Mouse (Mus musculus): Measurements from ENCODE around the gene Shmt2. TPM values are rescaled to one million over a fixed set of nuclear protein-coding genes. Genes with fewer than 3 reads are reported as not detected.

The Shmt2 gene
- polyA plus RNA-seq, 1 experiment from 2014 or later = 89.6 TPM

DNA sequence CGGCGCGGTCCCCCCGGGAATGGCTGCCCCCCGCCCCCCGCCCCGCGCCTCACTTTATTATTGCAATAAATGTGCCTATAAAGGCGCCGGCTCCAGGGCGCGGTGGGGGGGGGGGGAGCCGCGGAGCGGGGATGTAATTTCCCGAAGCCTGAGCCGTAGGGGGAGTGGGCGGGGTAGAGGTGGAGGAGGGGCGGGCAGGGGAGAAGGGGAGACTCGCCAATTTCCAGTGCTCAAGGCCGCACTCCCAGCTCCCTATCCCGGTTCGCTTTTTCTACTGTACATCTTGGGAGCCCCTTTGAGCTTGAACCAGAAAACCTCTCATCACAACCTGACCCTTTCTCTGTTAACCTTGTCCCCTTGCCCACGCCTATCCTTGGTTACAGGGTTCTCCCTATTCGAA, 8.7 kb upstream of the Shmt2 start:
- 3% methylated on average over 20 of the region's 25 CpGs for WGBS
- ATAC-seq = no peak
- peak overlapping the region; percentile 66; the same call in 1 of the 2 replicates for H3K27ac ChIP-seq

GRCm38 (mm10) chr10:127527481-127527880, 5.2 kb upstream of the Shmt2 start:
- no peaks in the 10 kb centered on the region for H3K9me3 ChIP-seq (replicated peaks)
- no peaks in the 10 kb centered on the region for H3K36me3 ChIP-seq (ENCODE audit: poor library complexity, severe bottlenecking)
- WGBS = 4% methylated on average over 16 of the region's 17 CpGs
- peak overlapping the region; percentile 83 for H3K4me2 ChIP-seq
- peak overlapping the region; percentile 16; the same call in 1 of the 2 replicates for H3K9ac ChIP-seq
- H3K4me1 ChIP-seq = peaks cover 81% of the 10 kb centered on the region
- H3K27me3 ChIP-seq = peaks cover 89% of the 10 kb centered on the region
- peak overlapping the region; percentile 70 for H3K27ac ChIP-seq
- no peak overlapping the region; the same call in 1 of the 2 replicates for H3K4me3 ChIP-seq
- peak; percentile 25 for ATAC-seq

More for the DNA sequence above, 8.7 kb upstream of the Shmt2 start:
- Histone ChIP-seq H3K27me3 (peaks cover 100% of the 10 kb centered on the region), H3K36me3 (ENCODE audit: poor library complexity, severe bottlenecking) (no peaks in the 10 kb centered on the region), H3K9ac (peak overlapping the region; percentile 41), H3K4me3 (peak overlapping the region; percentile 28), H3K9me3 (replicated peaks) (no peaks in the 10 kb centered on the region), H3K4me1 (peaks cover 94% of the 10 kb centered on the region), H3K4me2 (peak overlapping the region; percentile 83)

DNA sequence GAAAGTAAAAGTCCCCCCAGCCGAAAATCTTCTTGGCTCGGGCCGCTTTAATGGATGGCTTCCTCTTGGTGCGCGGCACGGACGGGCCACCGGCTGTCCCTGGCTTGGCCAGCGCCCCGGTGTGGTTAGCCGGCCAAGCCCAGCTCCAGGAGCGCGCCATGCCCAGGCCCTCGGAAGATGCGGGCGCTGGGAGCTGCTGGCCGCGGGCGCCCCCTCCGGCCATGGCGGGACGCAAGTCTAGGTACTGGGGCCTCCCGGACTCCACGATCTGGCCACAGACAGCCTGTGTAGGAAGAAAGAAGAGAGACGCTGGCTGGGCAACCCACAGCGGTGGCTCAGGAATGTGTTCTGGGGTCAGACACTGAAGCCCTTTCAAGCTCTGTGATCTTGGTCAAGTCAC, 4.4 kb upstream of the Shmt2 start:
- peaks cover 81% of the 10 kb centered on the region for H3K27me3 ChIP-seq
- no peak for ATAC-seq
- H3K36me3 ChIP-seq (ENCODE audit: poor library complexity, severe bottlenecking) = no peaks in the 10 kb centered on the region
- 1% methylated on average over 25 of the region's 26 CpGs for WGBS
- peak overlapping the region; percentile 83 for H3K4me2 ChIP-seq
- H3K9ac ChIP-seq = peak overlapping the region; percentile 43
- H3K4me3 ChIP-seq = peak overlapping the region; percentile 20
- no peak overlapping the region for H3K27ac ChIP-seq
- no peaks in the 10 kb centered on the region for H3K9me3 ChIP-seq (replicated peaks)
- peaks cover 78% of the 10 kb centered on the region for H3K4me1 ChIP-seq

DNA sequence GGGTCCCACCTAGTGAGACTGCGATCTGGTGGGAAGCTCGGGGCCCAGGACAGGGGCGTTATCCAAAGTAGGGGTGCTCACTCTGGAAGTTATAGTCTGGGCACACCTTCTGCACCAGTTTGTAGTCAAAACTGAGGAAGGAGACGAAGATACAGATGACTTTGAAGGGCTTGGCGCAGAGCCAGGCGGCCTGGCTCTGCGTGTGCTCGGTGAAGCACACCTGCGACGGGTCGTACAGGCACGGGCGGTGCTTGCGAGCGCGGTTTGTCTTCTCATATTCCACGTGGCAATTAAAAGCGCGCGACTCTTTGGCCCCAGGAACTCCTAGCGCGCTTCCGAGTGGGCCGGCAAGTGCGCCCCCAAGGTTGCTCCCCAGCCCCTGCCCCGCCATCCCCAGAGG, 3.8 kb upstream of the Shmt2 start:
- no peaks in the 10 kb centered on the region for H3K36me3 ChIP-seq (ENCODE audit: poor library complexity, severe bottlenecking)
- H3K27ac ChIP-seq = no peak overlapping the region
- peak overlapping the region; percentile 83 for H3K4me2 ChIP-seq
- 1% methylated on average over 26 of the region's 26 CpGs for WGBS
- peak overlapping the region; percentile 20 for H3K4me3 ChIP-seq
- H3K27me3 ChIP-seq = peaks cover 75% of the 10 kb centered on the region
- ATAC-seq = no peak
- H3K4me1 ChIP-seq = peaks cover 78% of the 10 kb centered on the region
- H3K9me3 ChIP-seq (replicated peaks) = no peaks in the 10 kb centered on the region
- peak overlapping the region; percentile 43 for H3K9ac ChIP-seq

GRCm38 (mm10) chr10:127524646-127525255, 2.5 kb upstream of the Shmt2 start:
- Histone ChIP-seq H3K36me3 (ENCODE audit: poor library complexity, severe bottlenecking) (peaks cover 10% of the 10 kb centered on the region), H3K27ac (peak overlapping the region; percentile 3), H3K4me2 (peak overlapping the region; percentile 83), H3K9me3 (replicated peaks) (no peaks in the 10 kb centered on the region), H3K27me3 (peaks cover 64% of the 10 kb centered on the region), H3K4me3 (peak overlapping the region; percentile 14; the same call in 1 of the 2 replicates), H3K9ac (peak overlapping the region; percentile 40; the same call in 1 of the 2 replicates), H3K4me1 (peaks cover 72% of the 10 kb centered on the region)
- under 1% methylated on average over 23 of the region's 23 CpGs for WGBS
- ATAC-seq = no peak; the same call in 1 of the 2 replicates

DNA sequence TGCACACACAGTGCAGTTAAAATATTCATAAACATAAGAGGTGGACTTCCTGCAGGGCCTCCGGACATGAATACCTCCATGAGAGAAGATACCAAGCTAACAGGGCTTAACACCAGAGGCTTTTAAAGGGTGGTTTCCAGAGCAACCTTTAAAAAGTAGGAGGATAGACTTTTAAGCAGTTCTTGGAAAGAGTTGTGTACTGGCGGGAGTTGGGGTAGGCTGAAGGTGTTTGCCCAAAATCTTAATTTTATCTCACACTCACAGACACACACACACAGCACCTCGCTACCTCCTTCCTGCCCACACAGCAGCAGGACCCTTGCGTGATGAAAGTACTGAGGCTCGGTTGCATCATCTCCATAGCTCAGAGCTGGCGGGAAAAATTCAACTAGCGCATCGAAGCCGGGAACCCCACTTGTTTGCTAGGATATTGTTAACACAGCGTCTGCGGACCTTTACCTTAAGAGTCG, 598 bp downstream of the Shmt2 start:
- no peak overlapping the region for H3K27ac ChIP-seq

DNA sequence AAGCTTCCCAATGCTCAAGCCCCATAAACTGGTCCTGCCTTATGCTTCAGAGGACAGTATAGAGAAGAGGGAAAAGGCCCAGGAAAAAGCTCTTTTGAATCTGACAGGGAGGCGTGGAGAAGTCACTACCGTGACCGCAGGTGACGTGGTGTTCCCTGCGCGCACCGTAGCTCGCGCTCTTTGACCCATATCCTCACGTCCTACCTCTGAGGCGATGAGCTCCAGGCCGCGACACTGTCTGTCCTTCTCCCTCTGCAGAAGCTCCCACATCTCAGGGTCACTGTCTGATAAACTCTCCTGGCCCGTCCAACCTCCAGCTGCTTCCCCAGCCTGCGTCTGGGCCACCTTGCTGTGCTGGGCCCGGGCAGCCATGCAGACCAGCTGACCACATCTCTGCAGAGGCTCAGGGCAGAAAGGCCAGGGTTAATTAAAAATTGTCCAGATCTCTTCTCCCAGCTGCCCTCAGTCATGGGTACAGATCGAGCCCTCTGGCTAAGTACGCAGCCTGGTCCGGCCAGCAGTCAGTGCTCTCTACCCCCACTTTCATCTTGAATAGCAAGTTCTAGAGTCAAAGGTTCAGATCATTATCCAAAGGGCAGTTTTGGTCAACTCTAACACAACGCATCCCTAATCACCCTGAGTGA, 1.4 kb downstream of the Shmt2 start:
- Histone ChIP-seq H3K27ac (no peak overlapping the region), H3K4me1 (peaks cover 48% of the 10 kb centered on the region), H3K9ac (peak overlapping the region; percentile 67), H3K9me3 (replicated peaks) (no peaks in the 10 kb centered on the region), H3K27me3 (peaks cover 48% of the 10 kb centered on the region), H3K4me3 (no peak overlapping the region), H3K36me3 (ENCODE audit: poor library complexity, severe bottlenecking) (peaks cover 35% of the 10 kb centered on the region), H3K4me2 (peak overlapping the region; percentile 87)
- ATAC-seq = no peak
- WGBS = 90% methylated on average over 20 of the region's 20 CpGs

More for the DNA sequence above, 598 bp downstream of the Shmt2 start:
- Histone ChIP-seq H3K4me2 (peak overlapping the region; percentile 87), H3K4me3 (peak overlapping the region; percentile 54), H3K27me3 (peaks cover 48% of the 10 kb centered on the region), H3K9ac (peak overlapping the region; percentile 67), H3K9me3 (replicated peaks) (no peaks in the 10 kb centered on the region), H3K36me3 (ENCODE audit: poor library complexity, severe bottlenecking) (peaks cover 35% of the 10 kb centered on the region), H3K4me1 (peaks cover 48% of the 10 kb centered on the region)
- 11% methylated on average over 12 of the region's 12 CpGs for WGBS
- ATAC-seq = peak; percentile 11; the same call in 1 of the 2 replicates

- H3K4me2 ChIP-seq = peak overlapping the region; percentile 87; the same call in 1 of the 2 replicates
These were observed 2.1 kb downstream of the Shmt2 start for GRCm38 (mm10) chr10:127519903-127520713.

DNA sequence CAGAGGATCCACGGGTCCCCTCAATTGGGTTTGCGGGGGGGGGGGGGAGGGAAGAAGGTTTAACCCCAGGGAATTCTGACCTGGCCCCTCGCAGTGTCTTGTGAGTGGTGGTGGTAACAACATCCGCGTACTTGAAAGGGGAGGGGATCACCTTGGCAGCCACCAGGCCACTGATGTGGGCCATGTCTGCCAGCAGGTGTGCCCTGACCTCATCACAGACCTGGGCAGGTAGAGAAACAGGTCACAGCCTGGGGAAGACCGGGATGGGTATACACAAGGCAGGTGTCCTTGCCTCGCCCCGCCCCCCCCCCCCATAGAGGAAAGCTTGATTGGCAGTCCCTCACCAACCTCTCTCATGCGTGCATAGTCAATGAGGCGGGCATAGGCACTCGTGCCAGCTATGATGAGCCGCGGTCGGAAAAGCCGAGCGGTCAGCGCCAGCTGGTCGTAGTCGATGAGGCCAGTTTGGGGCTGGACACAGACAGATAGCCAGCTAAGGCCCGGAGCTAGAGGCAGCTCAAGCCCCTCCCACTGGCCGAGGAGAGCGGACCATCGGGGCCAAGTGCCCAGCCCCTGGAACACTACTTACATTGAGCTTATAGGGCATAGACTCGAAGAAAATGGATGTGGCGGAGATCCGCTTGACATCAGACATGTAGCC, 3.1 kb downstream of the Shmt2 start:
- H3K4me1 ChIP-seq = peaks cover 49% of the 10 kb centered on the region
- 93% methylated on average over 25 of the region's 26 CpGs for WGBS
- peaks cover 35% of the 10 kb centered on the region for H3K36me3 ChIP-seq (ENCODE audit: poor library complexity, severe bottlenecking)
- no peak overlapping the region for H3K4me3 ChIP-seq
- no peak for ATAC-seq
- no peak overlapping the region for H3K9ac ChIP-seq
- H3K9me3 ChIP-seq (replicated peaks) = no peaks in the 10 kb centered on the region
- H3K27me3 ChIP-seq = peaks cover 48% of the 10 kb centered on the region
- H3K4me2 ChIP-seq = no peak overlapping the region
- H3K27ac ChIP-seq = no peak overlapping the region

More at GRCm38 (mm10) chr10:127519903-127520713, 2.1 kb downstream of the Shmt2 start:
- no peak overlapping the region for H3K4me3 ChIP-seq
- WGBS = 94% methylated on average over 37 of the region's 37 CpGs
- H3K27ac ChIP-seq = no peak overlapping the region
- H3K9ac ChIP-seq = no peak overlapping the region; the same call in 1 of the 2 replicates
- peaks cover 48% of the 10 kb centered on the region for H3K27me3 ChIP-seq
- ATAC-seq = no peak
- peaks cover 35% of the 10 kb centered on the region for H3K36me3 ChIP-seq (ENCODE audit: poor library complexity, severe bottlenecking)
- H3K9me3 ChIP-seq (replicated peaks) = no peaks in the 10 kb centered on the region
- H3K4me1 ChIP-seq = peaks cover 48% of the 10 kb centered on the region

DNA sequence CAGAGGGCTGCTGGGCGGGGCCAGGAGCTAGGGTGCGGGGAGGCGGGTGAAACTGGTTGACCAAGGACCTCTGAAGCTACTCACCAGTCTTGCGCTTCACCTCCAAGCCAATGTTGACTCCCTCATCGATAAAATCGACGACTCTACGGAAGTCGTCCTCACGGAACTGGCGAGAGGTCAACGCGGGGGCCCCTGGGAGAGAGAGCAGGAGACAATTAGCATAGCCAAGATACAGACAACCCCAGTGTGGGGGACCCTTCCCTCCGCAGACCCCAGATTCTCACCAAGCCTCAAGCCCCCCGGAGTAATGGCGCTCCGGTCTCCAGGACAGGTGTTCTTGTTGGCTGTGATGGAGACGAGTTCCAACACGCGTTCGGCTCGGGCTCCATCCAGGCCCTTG, 4.3 kb downstream of the Shmt2 start:
- H3K27me3 ChIP-seq = peaks cover 46% of the 10 kb centered on the region
- 93% methylated on average over 22 of the region's 22 CpGs for WGBS
- no peak overlapping the region for H3K9ac ChIP-seq
- peaks cover 35% of the 10 kb centered on the region for H3K36me3 ChIP-seq (ENCODE audit: poor library complexity, severe bottlenecking)
- no peak overlapping the region for H3K27ac ChIP-seq
- no peaks in the 10 kb centered on the region for H3K9me3 ChIP-seq (replicated peaks)
- H3K4me2 ChIP-seq = no peak overlapping the region
- no peak overlapping the region for H3K4me3 ChIP-seq
- ATAC-seq = no peak
- peaks cover 61% of the 10 kb centered on the region for H3K4me1 ChIP-seq

- H3K27ac ChIP-seq = no peak overlapping the region
- WGBS = 6% methylated on average over 30 of the region's 30 CpGs
- H3K9ac ChIP-seq = peak overlapping the region; percentile 39; the same call in 1 of the 2 replicates
- H3K4me2 ChIP-seq = peak overlapping the region; percentile 21
- no peaks in the 10 kb centered on the region for H3K9me3 ChIP-seq (replicated peaks)
- no peak overlapping the region for H3K4me3 ChIP-seq
- H3K36me3 ChIP-seq (ENCODE audit: poor library complexity, severe bottlenecking) = peaks cover 35% of the 10 kb centered on the region
- ATAC-seq = no peak
- peaks cover 68% of the 10 kb centered on the region for H3K4me1 ChIP-seq
- peaks cover 46% of the 10 kb centered on the region for H3K27me3 ChIP-seq
These were observed 5.5 kb downstream of the Shmt2 start for GRCm38 (mm10) chr10:127516576-127517260.

All from forebrain, embryonic 13.5 days (tissue).